Mouse (Mus musculus) bone marrow macrophage, adult 2 months (primary cell): ENCODE measurements around the gene Serpine2. TPM values are rescaled to one million over a fixed set of nuclear protein-coding genes. Genes with fewer than 3 reads are reported as not detected.

Experiments
- H3K27ac ChIP-seq: 2 replicates; pipeline ENCODE4 v1.5.1; 2012; ENCODE audit warnings: low read depth, low read length; ENCODE audit not compliant: insufficient read depth
- H3K4me1 ChIP-seq: 2 replicates; pipeline ENCODE4 v1.6.1; 2012; ENCODE audit warnings: low read length; ENCODE audit not compliant: control insufficient read depth, insufficient read depth
- H3K4me3 ChIP-seq: 2 replicates; pipeline ENCODE4 v1.5.1; 2012; ENCODE audit warnings: mild to moderate bottlenecking, low read length, moderate library complexity; ENCODE audit not compliant: insufficient read depth
- CTCF ChIP-seq: IDR thresholded peaks from 2 replicates; pipeline ENCODE4 v1.5.1; 2012; ENCODE audit warnings: low read depth, mild to moderate bottlenecking, low read length, moderate library complexity
- POLR2A ChIP-seq: IDR thresholded peaks from 2 replicates; pipeline ENCODE4 v1.6.1; 2012; ENCODE audit warnings: mild to moderate bottlenecking, low read depth, low read length, borderline replicate concordance
- polyA plus RNA-seq: library from polyadenylated mRNA; stranded (reverse); fragments of >200 nt; gene quantifications from 2 replicates; pipeline ENCODE4 v1.2.4, GENCODE M21; 2012; ENCODE audit not compliant: missing spikeins, insufficient read depth, insufficient read length

Serpine2 gene
- polyA plus RNA-seq, 1 experiment, result 1.4 TPM

- Histone ChIP-seq H3K4me3 (peak overlapping the region; percentile 46), H3K27ac (no peak overlapping the region), H3K4me1 (no peaks in the 10 kb centered on the region)
- no peak for TF ChIP-seq CTCF
These were observed 2.5 kb downstream of the Serpine2 start for GRCm38 (mm10) chr1:79858389-79858994.

GRCm38 (mm10) chr1:79857681-79858388, 3.1 kb downstream of the Serpine2 start:
- peak overlapping the region; percentile 46 for H3K4me3 ChIP-seq
- H3K27ac ChIP-seq, result no peak overlapping the region
- TF ChIP-seq CTCF (no peak), POLR2A (no peak)
- H3K4me1 ChIP-seq, result no peaks in the 10 kb centered on the region

GRCm38 (mm10) chr1:79856756-79857155, 4.2 kb downstream of the Serpine2 start:
- Histone ChIP-seq H3K4me3 (no peak overlapping the region), H3K27ac (no peak overlapping the region), H3K4me1 (no peaks in the 10 kb centered on the region)
- TF ChIP-seq CTCF, result no peak
- no peak for TF ChIP-seq POLR2A

GRCm38 (mm10) chr1:79853527-79853926, 7.5 kb downstream of the Serpine2 start:
- peaks cover under 1% of the 10 kb centered on the region for H3K4me1 ChIP-seq
- TF ChIP-seq CTCF, result no peak
- no peak for TF ChIP-seq POLR2A

GRCm38 (mm10) chr1:79850341-79850740, 10.6 kb downstream of the Serpine2 start:
- Histone ChIP-seq H3K4me3 (no peak overlapping the region), H3K27ac (no peak overlapping the region), H3K4me1 (peaks cover 5% of the 10 kb centered on the region)
- no peak for TF ChIP-seq POLR2A
- TF ChIP-seq CTCF, result no peak

More at GRCm38 (mm10) chr1:79853527-79853926, 7.5 kb downstream of the Serpine2 start:
- no peak overlapping the region for H3K27ac ChIP-seq
- no peak overlapping the region for H3K4me3 ChIP-seq

- H3K4me1 ChIP-seq, result peaks cover 5% of the 10 kb centered on the region
- TF ChIP-seq CTCF (no peak), POLR2A (no peak)
- H3K4me3 ChIP-seq, result no peak overlapping the region
- H3K27ac ChIP-seq, result peak overlapping the region; percentile 49; the same call in 1 of the 2 replicates
These were observed 12.3 kb downstream of the Serpine2 start for GRCm38 (mm10) chr1:79848663-79849062.

GRCm38 (mm10) chr1:79846891-79847290, 14.1 kb downstream of the Serpine2 start:
- Histone ChIP-seq H3K4me3 (no peak overlapping the region), H3K27ac (no peak overlapping the region), H3K4me1 (peaks cover 5% of the 10 kb centered on the region)
- TF ChIP-seq CTCF, result no peak
- TF ChIP-seq POLR2A, result no peak

GRCm38 (mm10) chr1:79832719-79833404, 28.1 kb downstream of the Serpine2 start:
- no peak overlapping the region for H3K4me3 ChIP-seq
- TF ChIP-seq CTCF, result no peak
- TF ChIP-seq POLR2A, result no peak
- no peaks in the 10 kb centered on the region for H3K4me1 ChIP-seq
- no peak overlapping the region for H3K27ac ChIP-seq

GRCm38 (mm10) chr1:79823951-79824633, 36.9 kb downstream of the Serpine2 start:
- 0 out of 2 replicates have a peak overlapping the region, but pooled peaks have one; percentile 16 for H3K4me3 ChIP-seq
- H3K4me1 ChIP-seq, result peaks cover 9% of the 10 kb centered on the region
- TF ChIP-seq CTCF, result no peak
- no peak for TF ChIP-seq POLR2A
- H3K27ac ChIP-seq, result no peak overlapping the region
